Mouse (Mus musculus) brain, embryonic 14.5 days (tissue): Measurements from ENCODE around the gene Adgra1.

Experiments used
- CTCF ChIP-seq: fragments of 200-500 bp; IDR thresholded peaks from 2 replicates; pipeline ENCODE4 v1.5.1; 2012; ENCODE audit warnings: inconsistent platforms, mild to moderate bottlenecking, moderate library complexity, borderline replicate concordance; ENCODE audit not compliant: insufficient read depth, insufficient read length; ENCODE audit errors: extremely low read depth
- POLR2A ChIP-seq: fragments of 200-500 bp; IDR thresholded peaks from 2 replicates; pipeline ENCODE4 v1.6.1; 2012; ENCODE audit warnings: mild to moderate bottlenecking, inconsistent platforms, borderline replicate concordance; ENCODE audit not compliant: poor library complexity, insufficient read depth, insufficient read length, severe bottlenecking; ENCODE audit errors: extremely low read depth

DNA sequence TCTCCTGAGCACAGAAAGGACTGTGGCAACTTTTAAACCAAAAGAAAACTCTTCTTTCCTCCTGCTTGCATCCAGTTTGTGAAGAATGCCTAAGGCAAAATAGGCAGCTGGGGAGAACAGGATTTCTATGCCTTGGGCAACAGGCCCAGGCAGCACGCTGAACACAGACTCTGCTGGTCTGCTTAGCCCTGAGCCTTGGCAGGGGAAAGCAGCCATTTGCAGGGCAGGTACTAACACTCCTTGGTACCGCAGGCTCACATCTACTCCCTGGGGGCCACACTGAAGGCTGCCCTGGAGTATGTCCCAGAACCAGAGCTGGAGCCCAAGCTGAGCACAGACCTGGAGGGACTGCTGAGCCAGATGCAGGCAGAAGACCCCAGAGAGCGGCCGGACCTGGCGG is 74.2 kb downstream of the Adgra1 start:
- no peak for TF ChIP-seq CTCF
- TF ChIP-seq POLR2A = no peak
